Mouse (Mus musculus) CH12.LX (cell line): ENCODE measurements at regions not wholly inside any gene's neighbourhood (a gene's known extent, or its start where the extent isn't known, plus 50 kb on each side); places are given as distances from the start of the nearest gene placed in this dataset.

Experiments
- DNase-seq: peaks from one replicate; pipeline ENCODE4 v3.0.0-alpha.2; 2013; ENCODE audit errors: extremely low read depth
- H3K27ac ChIP-seq: 2 replicates; pipeline ENCODE4 v1.5.1; 2012; ENCODE audit warnings: low read depth, mild to moderate bottlenecking, control low read depth, moderate library complexity; ENCODE audit not compliant: insufficient read depth
- H3K27me3 ChIP-seq: replicated peaks from 2 replicates; pipeline ENCODE3; 2012; ENCODE audit warnings: inconsistent platforms
- H3K36me3 ChIP-seq, 2 experiments: replicated peaks in 1 of 2; 2 replicates each; pipeline versions ENCODE3 to v1.6.1; 2012; ENCODE audit warnings: inconsistent platforms in 1 of 2, low read length in 1 of 2, mild to moderate bottlenecking in 1 of 2, mixed read lengths in 1 of 2, moderate library complexity in 1 of 2; ENCODE audit not compliant: control insufficient read depth in 1 of 2, insufficient read depth in 1 of 2
- H3K4me1 ChIP-seq, 2 experiments: 2 replicates each; pipeline ENCODE4 v1.6.1; 2012; ENCODE audit warnings: inconsistent platforms in 1 of 2, moderate library complexity in 1 of 2; ENCODE audit not compliant: insufficient read depth in 2 of 2, control insufficient read depth in 1 of 2
- H3K4me2 ChIP-seq: 2 replicates; pipeline ENCODE4 v1.6.1; 2012; ENCODE audit warnings: low read depth, mild to moderate bottlenecking, control low read depth; ENCODE audit not compliant: poor library complexity, insufficient read depth, severe bottlenecking
- H3K4me3 ChIP-seq, 3 experiments: fragments of 150-350 bp in 1 of 3; sonication (generic) in 1 of 3; replicated peaks in 1 of 3; 2 replicates each; pipeline versions ENCODE3 to v1.5.1; 2011 to 2012; ENCODE audit warnings: low read depth in 2 of 3, low read length in 2 of 3, mild to moderate bottlenecking in 2 of 3, moderate library complexity in 2 of 3, control low read depth in 1 of 3, improper control_type of control experiment in 1 of 3, inconsistent platforms in 1 of 3, mixed read lengths in 1 of 3; ENCODE audit not compliant: poor library complexity in 1 of 3
- H3K79me2 ChIP-seq: replicated peaks from 2 replicates; pipeline ENCODE4 v1.6.1; 2012; ENCODE audit warnings: mild to moderate bottlenecking, moderate library complexity; ENCODE audit not compliant: control insufficient read depth, poor library complexity, insufficient read depth, severe bottlenecking; ENCODE audit errors: extremely low read depth
- H3K9ac ChIP-seq: 2 replicates; pipeline ENCODE4 v1.6.1; 2012; ENCODE audit warnings: low read depth, mild to moderate bottlenecking, control low read depth, moderate library complexity; ENCODE audit not compliant: insufficient read depth
- H3K9me3 ChIP-seq: replicated peaks from 2 replicates; pipeline ENCODE3; 2012; ENCODE audit warnings: low read length, inconsistent platforms, mixed read lengths
- BHLHE40 ChIP-seq: IDR thresholded peaks from 2 replicates; pipeline ENCODE4 v1.6.1; 2011; ENCODE audit warnings: mild to moderate bottlenecking, low read depth, low read length, improper control_type of control experiment
- CHD1 ChIP-seq: IDR thresholded peaks from 2 replicates; pipeline ENCODE4 v1.6.1; 2012; ENCODE audit warnings: low read depth, low read length, improper control_type of control experiment, inconsistent platforms
- CTCF ChIP-seq, 2 experiments: IDR thresholded peaks in 1 of 2; conservative IDR thresholded peaks in 1 of 2; 2 replicates each; pipeline ENCODE4 v1.5.1; 2011 to 2012; ENCODE audit warnings: low read depth in 2 of 2, low read length in 2 of 2, improper control_type of control experiment in 1 of 2, inconsistent platforms in 1 of 2, mild to moderate bottlenecking in 1 of 2, moderate library complexity in 1 of 2
- E2F4 ChIP-seq: IDR thresholded peaks from 2 replicates; pipeline ENCODE4 v1.6.1; 2011; ENCODE audit warnings: low read depth, low read length, improper control_type of control experiment; ENCODE audit not compliant: insufficient replicate concordance
- ELF1 ChIP-seq: IDR thresholded peaks from 2 replicates; pipeline ENCODE4 v1.6.1; 2014; ENCODE audit warnings: low read depth, mild to moderate bottlenecking, inconsistent platforms, low read length, improper control_type of control experiment
- ETS1 ChIP-seq: conservative IDR thresholded peaks from 2 replicates; pipeline ENCODE4 v1.6.1; 2012; ENCODE audit warnings: low read depth, mild to moderate bottlenecking, inconsistent platforms, low read length, improper control_type of control experiment, moderate library complexity
- JUN ChIP-seq: IDR thresholded peaks from 2 replicates; pipeline ENCODE4 v1.6.1; 2011; ENCODE audit warnings: low read depth, mild to moderate bottlenecking, low read length, improper control_type of control experiment, moderate library complexity; ENCODE audit not compliant: insufficient read depth
- JUND ChIP-seq: conservative IDR thresholded peaks from 2 replicates; pipeline ENCODE4 v1.6.1; 2011; ENCODE audit warnings: low read depth, low read length, improper control_type of control experiment
- KAT2A ChIP-seq: IDR thresholded peaks from 2 replicates; pipeline ENCODE4 v1.6.1; 2012; ENCODE audit warnings: low read length, improper control_type of control experiment, inconsistent platforms; ENCODE audit not compliant: insufficient replicate concordance
- MAFK ChIP-seq: IDR thresholded peaks from 2 replicates; pipeline ENCODE4 v1.6.1; 2011; ENCODE audit warnings: low read length, improper control_type of control experiment; ENCODE audit not compliant: insufficient replicate concordance
- MAX ChIP-seq: IDR thresholded peaks from 2 replicates; pipeline ENCODE4 v1.6.1; 2011; ENCODE audit warnings: low read length, improper control_type of control experiment
- MAZ ChIP-seq: IDR thresholded peaks from 2 replicates; pipeline ENCODE4 v1.6.1; 2012; ENCODE audit warnings: low read depth, mild to moderate bottlenecking, inconsistent platforms, low read length, improper control_type of control experiment, moderate library complexity
- MEF2A ChIP-seq: IDR thresholded peaks from 2 replicates; pipeline ENCODE4 v1.6.1; 2014; ENCODE audit warnings: low read depth, mild to moderate bottlenecking, inconsistent platforms, low read length, improper control_type of control experiment, borderline replicate concordance
- NELFE ChIP-seq: IDR thresholded peaks from 2 replicates; pipeline ENCODE4 v1.6.1; 2011; ENCODE audit warnings: low read depth, low read length, improper control_type of control experiment
- NRF1 ChIP-seq: IDR thresholded peaks from 2 replicates; pipeline ENCODE4 v1.6.1; 2014; ENCODE audit warnings: low read depth, mild to moderate bottlenecking, inconsistent platforms, low read length, improper control_type of control experiment, moderate library complexity
- POLR2A ChIP-seq: IDR thresholded peaks from 2 replicates; pipeline ENCODE4 v1.6.1; 2011; ENCODE audit warnings: low read depth, mild to moderate bottlenecking, improper control_type of control experiment, low read length
- POLR2AphosphoS2 ChIP-seq: IDR thresholded peaks from 2 replicates; pipeline ENCODE4 v1.6.1; 2011; ENCODE audit warnings: low read depth, low read length, improper control_type of control experiment
- RAD21 ChIP-seq: IDR thresholded peaks from 2 replicates; pipeline ENCODE4 v1.6.1; 2011; ENCODE audit warnings: low read depth, mild to moderate bottlenecking, low read length, improper control_type of control experiment, moderate library complexity
- RCOR1 ChIP-seq: conservative IDR thresholded peaks from 2 replicates; pipeline ENCODE4 v1.6.1; 2012; ENCODE audit warnings: low read depth, mild to moderate bottlenecking, inconsistent platforms, low read length, improper control_type of control experiment
- SIN3A ChIP-seq: IDR thresholded peaks from 2 replicates; pipeline ENCODE4 v1.6.1; 2012; ENCODE audit warnings: low read length, improper control_type of control experiment, inconsistent platforms
- UBTF ChIP-seq: IDR thresholded peaks from 2 replicates; pipeline ENCODE4 v1.6.1; 2012; ENCODE audit warnings: low read depth, mild to moderate bottlenecking, inconsistent platforms, low read length, improper control_type of control experiment, moderate library complexity
- USF1 ChIP-seq: IDR thresholded peaks from 2 replicates; pipeline ENCODE4 v1.6.1; 2014; ENCODE audit warnings: low read depth, mild to moderate bottlenecking, inconsistent platforms, low read length, improper control_type of control experiment
- USF2 ChIP-seq: conservative IDR thresholded peaks from 2 replicates; pipeline ENCODE4 v1.6.1; 2011; ENCODE audit warnings: low read depth, low read length, improper control_type of control experiment
- ZC3H11A ChIP-seq: IDR thresholded peaks from 2 replicates; pipeline ENCODE4 v1.6.1; 2012; ENCODE audit warnings: low read depth, mild to moderate bottlenecking, inconsistent platforms, low read length, improper control_type of control experiment
- ZNF384 ChIP-seq: IDR thresholded peaks from 2 replicates; pipeline ENCODE4 v1.6.1; 2012; ENCODE audit warnings: low read depth, low read length, improper control_type of control experiment, inconsistent platforms
- dilution Hi-C: fragments of 300-500 bp; cut with MboI; formaldehyde crosslinking; loops from 2 replicates; pipeline ENCODE4 v1.14.3; 2020; ENCODE audit warnings: low sequenced_read_pairs; ENCODE audit not compliant: extremely low pct_unique_long_range_greater_than_20kb, extremely low pct_ligation_motif_present
- in situ Hi-C: fragments of 300-500 bp; cut with MboI; formaldehyde crosslinking; loops from 3 replicates; pipeline ENCODE4 v1.14.3; 2019; ENCODE audit warnings: low sequenced_read_pairs, low pct_ligation_motif_present, low pct_unique_long_range_greater_than_20kb, mixed read lengths

- Histone ChIP-seq H3K4me1 (no peaks in the 10 kb centered on the region), H3K27ac (no peak overlapping the region), H3K9ac (no peak overlapping the region), H3K4me3 (no peak overlapping the region), H3K27me3 (no peaks in the 10 kb centered on the region), H3K36me3 (no peaks in the 10 kb centered on the region), H3K4me2 (no peak overlapping the region), H3K9me3 (no peaks in the 10 kb centered on the region), H3K79me2 (no peaks in the 10 kb centered on the region)
- in situ Hi-C loops, result no loop called here
- dilution Hi-C loops, result no loop called here
- TF ChIP-seq SIN3A (no peak), RCOR1 (no peak), RAD21 (no peak), USF1 (no peak), POLR2A (no peak), MAZ (no peak), POLR2AphosphoS2 (no peak), MAFK (no peak), KAT2A (no peak), USF2 (no peak), ZC3H11A (no peak), JUN (no peak), ETS1 (no peak)
- no peak for DNase-seq
These were observed 62.5 kb upstream of the Mpdz start for GRCm38 (mm10) chr4:81505096-81505495.

DNA sequence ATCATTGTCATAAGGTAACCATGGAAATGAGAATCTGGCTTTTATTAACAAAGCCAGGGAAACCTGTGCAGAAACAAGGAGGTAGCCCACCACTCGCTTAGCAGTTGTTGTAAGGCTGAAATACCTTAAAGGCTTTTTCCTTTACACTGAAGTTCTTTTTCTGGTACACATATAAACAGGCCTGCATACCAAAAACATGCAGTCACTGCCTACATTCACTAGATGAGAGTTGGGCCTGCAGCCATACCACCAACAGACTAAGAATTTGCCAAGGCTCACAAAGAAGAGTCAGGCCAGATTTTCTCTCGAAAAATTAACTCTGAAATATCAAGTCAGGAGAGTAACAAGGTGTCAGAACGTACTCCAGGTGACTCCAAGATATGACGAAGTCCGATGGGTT is 61.3 kb upstream of the Mpdz start:
- H3K79me2 ChIP-seq, result no peaks in the 10 kb centered on the region
- H3K27me3 ChIP-seq, result no peaks in the 10 kb centered on the region
- dilution Hi-C loops (no loop called here), in situ Hi-C loops (no loop called here)
- TF ChIP-seq RCOR1 (no peak), POLR2AphosphoS2 (no peak), MAX (no peak), CTCF (conservative IDR thresholded peaks at IDR 0.05 in 1 of 2, IDR thresholded peaks at IDR 0.05 in 1 of 2; ENCODE audit: low read depth in 2 of 2, low read length in 2 of 2) (no peak), MEF2A (no peak), ELF1 (no peak), JUND (no peak), BHLHE40 (no peak), UBTF (no peak), ZC3H11A (no peak), ZNF384 (no peak), E2F4 (no peak), NELFE (no peak), KAT2A (no peak), NRF1 (no peak), CHD1 (no peak)
- no peaks in the 10 kb centered on the region for H3K9me3 ChIP-seq
- no peaks in the 10 kb centered on the region for H3K36me3 ChIP-seq
- no peak overlapping the region for H3K4me2 ChIP-seq
- no peaks in the 10 kb centered on the region for H3K4me1 ChIP-seq
- no peak overlapping the region for H3K4me3 ChIP-seq
- H3K9ac ChIP-seq, result no peak overlapping the region
- no peak for DNase-seq
- H3K27ac ChIP-seq, result no peak overlapping the region
